Mouse (Mus musculus) ovary, adult 18-20 months (tissue): ENCODE measurements around the gene Msantd2.

Experiments
- DNase-seq: peaks from one replicate; pipeline ENCODE4 v3.0.0; 2022; ENCODE audit warnings: low spot score, mixed read lengths

Gene Msantd2

GRCm38 (mm10) chr9:37569231-37569835 is 80.2 kb downstream of the Msantd2 start:
- DNase-seq: no peak

GRCm38 (mm10) chr9:37572204-37572876 is 83.2 kb downstream of the Msantd2 start:
- DNase-seq: no peak
